ENCODE assay signal across 8 mouse cellular contexts in genomic region chr12:71048117-71048516, GRCm38 (mm10). TPM values are rescaled to one million over a fixed set of nuclear protein-coding genes. Genes with fewer than 3 reads are reported as not detected.
DNase-seq lines count a peak whose midpoint lies in the region; ATAC-seq lines count a peak whose summit lies in the region.

No protein-coding gene starts in this region.

- H3K27me3 ChIP-seq in forebrain, embryonic 16.5 days (replicated peaks; ENCODE audit: control insufficient read depth, insufficient read depth, low read length), result no peaks in the 10 kb centered on the region
- no peaks in the 10 kb centered on the region for H3K27me3 ChIP-seq in liver, embryonic 15.5 days
- no peaks in the 10 kb centered on the region for H3K27me3 ChIP-seq in neural tube, embryonic 11.5 days (ENCODE audit: control insufficient read depth, insufficient read depth, low read length)
- no peaks in the 10 kb centered on the region for H3K27me3 ChIP-seq in stomach, embryonic 16.5 days (ENCODE audit: control insufficient read depth, insufficient read depth, low read length)

- no peaks in the 10 kb centered on the region for H3K9me3 ChIP-seq in forebrain, embryonic 16.5 days (ENCODE audit: control insufficient read depth, low read length)
- H3K9me3 ChIP-seq in liver, embryonic 15.5 days (replicated peaks), result no peaks in the 10 kb centered on the region
- H3K9me3 ChIP-seq in neural tube, embryonic 11.5 days (ENCODE audit: control insufficient read depth, low read length), result no peaks in the 10 kb centered on the region
- no peaks in the 10 kb centered on the region for H3K9me3 ChIP-seq in stomach, embryonic 16.5 days (replicated peaks; ENCODE audit: control insufficient read depth, low read length)

- under 1% methylated on average over 7 of the region's 7 CpGs for WGBS in forebrain, embryonic 16.5 days
- WGBS in large intestine, adult 2 months, result 3% methylated on average over 7 of the region's 7 CpGs
- WGBS in liver, embryonic 15.5 days (ENCODE audit: insufficient replicate concordance), result 41% methylated on average over 7 of the region's 7 CpGs
- 42% methylated on average over 7 of the region's 7 CpGs for WGBS in neural tube, embryonic 11.5 days
- 15% methylated on average over 7 of the region's 7 CpGs for WGBS in stomach, embryonic 16.5 days

- H3K27ac ChIP-seq in forebrain, embryonic 16.5 days (ENCODE audit: low read length), result peak overlapping the region; percentile 97
- H3K27ac ChIP-seq in liver, embryonic 15.5 days (replicated peaks), result no peak overlapping the region
- H3K27ac ChIP-seq in neural tube, embryonic 11.5 days (ENCODE audit: low read depth, low read length), result peak overlapping the region; percentile 84
- peak overlapping the region; percentile 85 for H3K27ac ChIP-seq in stomach, embryonic 16.5 days (ENCODE audit: low read length)

- DNase-seq in heart, postnatal 25 days (ENCODE audit: low spot score), result peak; percentile 80
- peak; percentile 57 for DNase-seq in large intestine, adult 2 months (ENCODE audit: low read depth, low spot score)
- peak; percentile 90 for DNase-seq in neural tube, embryonic 11.5 days (ENCODE audit: low spot score)

- H3K4me1 ChIP-seq in forebrain, embryonic 16.5 days (replicated peaks; ENCODE audit: control insufficient read depth, insufficient read depth, low read length), result peaks cover 24% of the 10 kb centered on the region
- H3K4me1 ChIP-seq in liver, embryonic 15.5 days (replicated peaks), result peaks cover 22% of the 10 kb centered on the region
- H3K4me1 ChIP-seq in neural tube, embryonic 11.5 days (ENCODE audit: control insufficient read depth, insufficient read depth, low read length), result no peaks in the 10 kb centered on the region
- H3K4me1 ChIP-seq in stomach, embryonic 16.5 days (ENCODE audit: control insufficient read depth, insufficient read depth, low read length), result peaks cover 15% of the 10 kb centered on the region

- intact Hi-C loops in heart, postnatal 25 days (cut with DNase I), result loop anchor here (2.0 kb wide), 1 partner anchor 33 kb away; the partner anchor contains the start of gene Arid4a

- peak overlapping the region; percentile 54 for H3K9ac ChIP-seq in forebrain, embryonic 16.5 days (replicated peaks; ENCODE audit: low read depth, low read length)
- no peak overlapping the region for H3K9ac ChIP-seq in liver, embryonic 15.5 days
- peak overlapping the region; percentile 38; the same call in 1 of the 2 replicates for H3K9ac ChIP-seq in neural tube, embryonic 11.5 days (ENCODE audit: low read length)
- H3K9ac ChIP-seq in stomach, embryonic 16.5 days (ENCODE audit: low read length), result peak overlapping the region; percentile 67

- peak overlapping the region; percentile 55 for H3K4me3 ChIP-seq in forebrain, embryonic 16.5 days (replicated peaks; ENCODE audit: low read length)
- no peak overlapping the region for H3K4me3 ChIP-seq in liver, embryonic 15.5 days (replicated peaks)
- H3K4me3 ChIP-seq in neural tube, embryonic 11.5 days (ENCODE audit: low read depth, low read length), result peak overlapping the region; percentile 6; the same call in 1 of the 2 replicates
- peak overlapping the region; percentile 28 for H3K4me3 ChIP-seq in stomach, embryonic 16.5 days (replicated peaks; ENCODE audit: low read length)

- peaks cover 7% of the 10 kb centered on the region for H3K36me3 ChIP-seq in forebrain, embryonic 16.5 days (ENCODE audit: control insufficient read depth, insufficient read depth)
- peaks cover 34% of the 10 kb centered on the region for H3K36me3 ChIP-seq in liver, embryonic 15.5 days (replicated peaks)
- H3K36me3 ChIP-seq in neural tube, embryonic 11.5 days (ENCODE audit: control insufficient read depth, insufficient read depth, low read length), result peaks cover 7% of the 10 kb centered on the region
- peaks cover 13% of the 10 kb centered on the region for H3K36me3 ChIP-seq in stomach, embryonic 16.5 days (ENCODE audit: control insufficient read depth, insufficient read depth, low read length)

- peak overlapping the region; percentile 64 for H3K4me2 ChIP-seq in forebrain, embryonic 16.5 days (ENCODE audit: low read length)
- peak overlapping the region; percentile 4; the same call in 1 of the 2 replicates for H3K4me2 ChIP-seq in liver, embryonic 15.5 days
- H3K4me2 ChIP-seq in neural tube, embryonic 11.5 days (ENCODE audit: low read depth), result peak overlapping the region; percentile 22
- peak overlapping the region; percentile 57 for H3K4me2 ChIP-seq in stomach, embryonic 16.5 days (ENCODE audit: low read depth, low read length)

- peak; percentile 84 for ATAC-seq in CD4-positive, CD25-positive, alpha-beta regulatory T cell, adult 4 months
- peak; percentile 87 for ATAC-seq in cerebellum, adult (ENCODE audit: insufficient number of reproducible peaks, low FRiP score, low TSS enrichment)
- peak; percentile 94 for ATAC-seq in forebrain, embryonic 16.5 days
- ATAC-seq in liver, embryonic 15.5 days (ENCODE audit: insufficient read depth), result no peak
- peak; percentile 87 for ATAC-seq in neural tube, embryonic 11.5 days (ENCODE audit: insufficient read depth, low FRiP score, low TSS enrichment)
- ATAC-seq in stomach, embryonic 16.5 days (ENCODE audit: insufficient read depth, low FRiP score), result peak; percentile 85

RNA-seq across cellular contexts. Expression of gene Arid4a, which starts 32.3 kb away (rescaled TPM):
- 100 to 1,000 TPM; 104 to 130 TPM for polyA plus RNA-seq in CD4-positive, CD25-positive, alpha-beta regulatory T cell, adult 4 months (2017; shearing (Covaris generic))
- 51.2 and 52.1 TPM in 2 replicates for polyA plus RNA-seq in forebrain, embryonic 16.5 days (2015; fragmentation: Nextera tagmentation; extraction: Ambion mirVana)
- total RNA-seq in heart, postnatal 25 days (2021), result 10 to 100 TPM; 12.0 to 16.7 TPM
- 2.0 and 2.7 TPM in 2 replicates for polyA plus RNA-seq in large intestine, adult 2 months (2012; rRNA removed)
- polyA plus RNA-seq in liver, embryonic 15.5 days (2015; fragmentation: Nextera tagmentation; extraction: Ambion mirVana), result 20.7 and 20.8 TPM in 2 replicates
- polyA plus RNA-seq in neural tube, embryonic 11.5 days (2014; fragmentation: Nextera tagmentation; extraction: Ambion mirVana), result 32.6 and 34.4 TPM in 2 replicates
- polyA plus RNA-seq in stomach, embryonic 16.5 days (2015; fragmentation: Nextera tagmentation; extraction: Ambion mirVana), result 35.7 and 40.4 TPM in 2 replicates

Comparison
In these comparisons a context has a peak if more than half of its experiments do, and no peak if none do; other contexts are left out.
1. H3K4me2 ChIP-seq: peak in every context shown above with its lines; median percentile 64 in forebrain, embryonic 16.5 days; 57 in stomach, embryonic 16.5 days; 22 in neural tube, embryonic 11.5 days; 4 in liver, embryonic 15.5 days.